Comparison of ENCODE assay signal across 11 mouse cellular contexts in the genomic region with DNA sequence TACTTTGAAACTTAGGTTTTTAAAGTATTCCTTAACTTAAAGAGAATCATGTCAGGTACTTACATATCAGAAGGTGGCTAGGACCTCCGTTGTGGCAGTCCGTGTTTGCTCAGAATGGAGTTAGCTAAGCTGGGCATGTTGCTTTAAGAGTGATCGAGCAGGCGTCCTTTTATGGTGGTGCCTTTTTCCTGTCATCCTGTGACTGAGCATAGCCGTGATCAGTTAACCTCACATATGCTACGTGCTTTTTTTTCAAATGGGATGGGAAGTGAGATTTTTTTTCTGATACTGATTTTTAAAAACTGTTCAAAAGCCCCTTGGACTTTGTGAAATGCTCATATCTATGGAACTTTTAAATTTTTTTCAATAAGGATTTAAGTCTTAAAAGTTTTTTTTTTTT. TPM values are rescaled to one million over a fixed set of nuclear protein-coding genes. Genes with fewer than 3 reads are reported as not detected.
DNase-seq lines count a peak whose midpoint lies in the region; ATAC-seq lines count a peak whose summit lies in the region.
"Had no signal": no experiment of that assay in that cellular context is flagged by ENCODE, and none has a peak within 500 bp of the region (broad histone marks: within the 10 kb centered on the region; RNA-seq: fewer than 3 reads in every experiment).

A gene (minus strand): TSS at position 206 of the 400 bp plus-strand sequence.

- DNase-seq in kidney, postnatal 25 days, result no peak
- DNase-seq in urinary bladder, adult 2 months (ENCODE audit: low spot score), result no peak
- no peak for DNase-seq in left cerebral cortex, adult 18-20 months (ENCODE audit: low spot score in 2 of 2)
- DNase-seq: kidney, adult 18-20 months; right cerebral cortex, postnatal 14 days had no signal

- peaks cover 60% of the 10 kb centered on the region for H3K79me2 ChIP-seq in macrophage (ENCODE audit: inconsistent target)

- peak within 1 kb of the TSS; percentile 26 for H3K4me3 ChIP-seq in kidney, embryonic 16.5 days (ENCODE audit: low read length)
- H3K4me3 ChIP-seq in heart, embryonic 12.5 days, result no peak within 1 kb of the TSS
- H3K4me3 ChIP-seq in macrophage (ENCODE audit: inconsistent target), result peak within 1 kb of the TSS; percentile 48

- WGBS in kidney, embryonic 16.5 days, result 29% methylated on average over 6 of the region's 6 CpGs
- WGBS in heart, embryonic 12.5 days, result 19% methylated on average over 6 of the region's 6 CpGs
- 5% methylated on average over 6 of the region's 6 CpGs for WGBS in macrophage (ENCODE audit: missing documents)

- ATAC-seq in kidney, embryonic 16.5 days (ENCODE audit: low FRiP score, low TSS enrichment), result no peak
- ATAC-seq in CD4-positive, CD25-positive, alpha-beta regulatory T cell, adult 4 months, result peak; percentile 73
- ATAC-seq in heart, embryonic 12.5 days (ENCODE audit: insufficient number of reproducible peaks, low FRiP score), result no peak
- no peak for ATAC-seq in erythroblast, adult 5-6 weeks (replicated peaks; ENCODE audit: low FRiP score, poor library complexity, severe bottlenecking)
- ATAC-seq: forebrain, embryonic 14.5 days had no signal

- no peaks in the 10 kb centered on the region for H3K36me3 ChIP-seq in kidney, embryonic 16.5 days (ENCODE audit: insufficient read depth, low read length)
- no peaks in the 10 kb centered on the region for H3K36me3 ChIP-seq in heart, embryonic 12.5 days
- H3K36me3 ChIP-seq in macrophage (ENCODE audit: inconsistent target), result no peaks in the 10 kb centered on the region

- H3K9me3 ChIP-seq in kidney, embryonic 16.5 days (ENCODE audit: low read length), result no peaks in the 10 kb centered on the region
- H3K9me3 ChIP-seq in heart, embryonic 12.5 days (replicated peaks), result no peaks in the 10 kb centered on the region

- H3K27me3 ChIP-seq in kidney, embryonic 16.5 days (ENCODE audit: insufficient read depth, low read length), result no peaks in the 10 kb centered on the region
- no peaks in the 10 kb centered on the region for H3K27me3 ChIP-seq in heart, embryonic 12.5 days (replicated peaks)

- peak within 1 kb of the TSS; percentile 2; the same call in 1 of the 2 replicates for H3K27ac ChIP-seq in kidney, embryonic 16.5 days (ENCODE audit: low read length)
- no peak within 1 kb of the TSS for H3K27ac ChIP-seq in heart, embryonic 12.5 days (ENCODE audit: poor library complexity, severe bottlenecking)
- peak within 1 kb of the TSS; percentile 80 for H3K27ac ChIP-seq in macrophage

- H3K9ac ChIP-seq in kidney, embryonic 16.5 days (replicated peaks; ENCODE audit: low read length), result peak within 1 kb of the TSS; percentile 45; the same call in 1 of the 2 replicates
- H3K9ac ChIP-seq in heart, embryonic 12.5 days, result no peak within 1 kb of the TSS

- 0 out of 2 replicates have a peak within 1 kb of the TSS, but pooled peaks have one; percentile 34 for H3K4me2 ChIP-seq in kidney, embryonic 16.5 days (replicated peaks; ENCODE audit: low read depth, low read length)
- H3K4me2 ChIP-seq in heart, embryonic 12.5 days, result peak within 1 kb of the TSS; percentile 36

- peaks cover 25% of the 10 kb centered on the region for H3K4me1 ChIP-seq in kidney, embryonic 16.5 days (ENCODE audit: insufficient read depth, low read length)
- peaks cover 40% of the 10 kb centered on the region for H3K4me1 ChIP-seq in heart, embryonic 12.5 days (replicated peaks)

RNA-seq across cellular contexts. Expression of the gene that starts here (rescaled TPM):
- polyA plus RNA-seq in kidney, embryonic 16.5 days (2015; fragmentation: Nextera tagmentation; extraction: Ambion mirVana), result 4.0 and 4.9 TPM in 2 replicates
- 100 to 1,000 TPM; 102 to 104 TPM for polyA plus RNA-seq in CD4-positive, CD25-positive, alpha-beta regulatory T cell, adult 4 months (2017; shearing (Covaris generic))
- polyA plus RNA-seq in heart, embryonic 12.5 days (2016; fragmentation: Nextera tagmentation; extraction: Ambion mirVana), result 1.6 and 1.7 TPM in 2 replicates
- total RNA-seq in macrophage (2018; cell fraction: chromatin; rRNA removed), result 1 to 10 TPM in 13 of 26 experiments, under 1 TPM in 10, not detected in 3; 0.39 to 6.8 (median 1.9) TPM
- 10 to 100 TPM in 1 of 26 experiments, 1 to 10 TPM in 19, under 1 TPM in 6; 0.40 to 10.8 (median 3.0) TPM for total RNA-seq in macrophage (2018; cell fraction: cytosol; rRNA removed)
- total RNA-seq in macrophage (2018; cell fraction: nucleus; rRNA removed), result 10 to 100 TPM in 1 of 26 experiments, 1 to 10 TPM in 19, under 1 TPM in 6; 0.17 to 27.4 (median 2.0) TPM
- polyA plus RNA-seq in macrophage (2018), result 2.6 to 26.1 TPM (median 8.0 TPM) in 3 replicates
- 0.19 and 1.7 TPM in 2 replicates for total RNA-seq in erythroblast, adult 5-6 weeks (2015; ENCODE audit: low replicate concordance)
- 0.98 and 2.3 TPM in 2 replicates for total RNA-seq in erythroblast, adult 5-6 weeks (2017; ENCODE audit: low replicate concordance)
- 2.4 and 3.2 TPM in 2 replicates for polyA plus RNA-seq in urinary bladder, adult 2 months (2012; rRNA removed)
- total RNA-seq in left cerebral cortex, adult 18-20 months (2021), result 1 to 10 TPM in 1 of 2 experiments, under 1 TPM in 1; 0.68 to 1.0 TPM
